Mouse (Mus musculus) R1 (cell line): ENCODE measurements around the gene Olfr512.

Experiments
- DNase-seq: peaks from one replicate; pipeline ENCODE4 v3.0.0-alpha.2; 2018; ENCODE audit warnings: low read depth, low spot score

Gene Olfr512

GRCm38 (mm10) chr7:108713020-108713419 is at the start of gene Olfr512:
Gene Olfr512 (plus strand): TSS chr7:108713320.
- no peak for DNase-seq

GRCm38 (mm10) chr7:108666118-108666517 is 47.0 kb upstream of the Olfr512 start, which contains the start of gene Olfr510:
Gene Olfr510 (plus strand): TSS chr7:108666418.
- no peak for DNase-seq

GRCm38 (mm10) chr7:108671058-108671457 is 42.1 kb upstream of the Olfr512 start:
- DNase-seq, result no peak

GRCm38 (mm10) chr7:108678886-108679285 is 34.2 kb upstream of the Olfr512 start:
- peak; percentile 82 for DNase-seq

GRCm38 (mm10) chr7:108750673-108751072 is 37.6 kb downstream of the Olfr512 start, which contains the start of gene Olfr513:
Gene Olfr513 (plus strand): TSS chr7:108750973.
- no peak for DNase-seq

GRCm38 (mm10) chr7:108760411-108760810 is 47.3 kb downstream of the Olfr512 start:
- peak; percentile 91 for DNase-seq
